ENCODE assay signal across 8 mouse cellular contexts in genomic region chr15:97830253-97830787, GRCm38 (mm10). TPM values are rescaled to one million over a fixed set of nuclear protein-coding genes. Genes with fewer than 3 reads are reported as not detected.
DNase-seq lines count a peak whose midpoint lies in the region; ATAC-seq and TF ChIP-seq lines count a peak whose summit lies in the region.

No protein-coding gene starts in this region.

- H3K4me2 ChIP-seq in heart, postnatal 0 days (ENCODE audit: low read depth, low read length): peak overlapping the region; percentile 86
- H3K4me2 ChIP-seq in liver, postnatal 0 days (ENCODE audit: low read depth, low read length): peak overlapping the region; percentile 95

- H3K36me3 ChIP-seq in heart, postnatal 0 days (replicated peaks; ENCODE audit: control insufficient read depth, insufficient read depth, low read length): no peaks in the 10 kb centered on the region
- no peaks in the 10 kb centered on the region for H3K36me3 ChIP-seq in liver, postnatal 0 days (replicated peaks; ENCODE audit: insufficient read depth, low read length)

- WGBS in heart, postnatal 0 days: 41% methylated on average over 12 of the region's 12 CpGs
- WGBS in liver, postnatal 0 days (ENCODE audit: insufficient replicate concordance): 22% methylated on average over 12 of the region's 12 CpGs

- DNase-seq in layer of hippocampus, adult 2 months (ENCODE audit: low spot score in 2 of 2): no peak
- no peak for DNase-seq in layer of hippocampus, postnatal 25 days (ENCODE audit: extremely low spot score in 1 of 2, low spot score in 1 of 2)
- peak; percentile 54 for DNase-seq in embryo, embryonic 10.5 days (ENCODE audit: low spot score)
- DNase-seq in heart, postnatal 0 days (ENCODE audit: low spot score): peak; percentile 41
- no peak for DNase-seq in liver, postnatal 0 days
- DNase-seq in yolk sac, embryonic 10.5 days (ENCODE audit: low spot score): no peak
- no peak for DNase-seq in urinary bladder, adult 2 months (ENCODE audit: low spot score)
- DNase-seq in spleen, postnatal 10 days (ENCODE audit: low spot score in 2 of 2): no peak

- H3K4me3 ChIP-seq in layer of hippocampus, adult 2 months: peak overlapping the region; percentile 65
- peak overlapping the region; percentile 98 for H3K4me3 ChIP-seq in heart, postnatal 0 days (ENCODE audit: low read depth, low read length)
- peak overlapping the region; percentile 73 for H3K4me3 ChIP-seq in liver, postnatal 0 days (ENCODE audit: low read depth, low read length)

- H3K27me3 ChIP-seq in heart, postnatal 0 days (ENCODE audit: control insufficient read depth, insufficient read depth, low read length): no peaks in the 10 kb centered on the region
- peaks cover 17% of the 10 kb centered on the region; the same call in 1 of the 2 replicates for H3K27me3 ChIP-seq in liver, postnatal 0 days (ENCODE audit: insufficient read depth, low read length)

- peak overlapping the region; percentile 97 for H3K27ac ChIP-seq in layer of hippocampus, adult 2 months
- peak overlapping the region; percentile 99 for H3K27ac ChIP-seq in heart, postnatal 0 days (ENCODE audit: low read depth)
- H3K27ac ChIP-seq in liver, postnatal 0 days (ENCODE audit: low read depth): peak overlapping the region; percentile 93

- peaks cover 48% of the 10 kb centered on the region for H3K4me1 ChIP-seq in heart, postnatal 0 days (ENCODE audit: control insufficient read depth, insufficient read depth)
- H3K4me1 ChIP-seq in liver, postnatal 0 days (ENCODE audit: insufficient read depth): peaks cover 38% of the 10 kb centered on the region

- no peaks in the 10 kb centered on the region for H3K9me3 ChIP-seq in heart, postnatal 0 days (replicated peaks; ENCODE audit: control insufficient read depth, low read length)
- H3K9me3 ChIP-seq in liver, postnatal 0 days (ENCODE audit: low read length): no peaks in the 10 kb centered on the region

- H3K9ac ChIP-seq in heart, postnatal 0 days (replicated peaks; ENCODE audit: low read depth, low read length): peak overlapping the region; percentile 100
- H3K9ac ChIP-seq in liver, postnatal 0 days (replicated peaks): peak overlapping the region; percentile 89

- no peak for TF ChIP-seq CTCF in layer of hippocampus, adult 2 months (conservative IDR thresholded peaks at IDR 0.05)
- TF ChIP-seq CTCF in heart, postnatal 0 days (IDR thresholded peaks at IDR 0.05; ENCODE audit: low read depth): no peak
- TF ChIP-seq CTCF in liver, postnatal 0 days (IDR thresholded peaks at IDR 0.05; ENCODE audit: low read depth): no peak

- TF ChIP-seq EP300 in heart, postnatal 0 days (IDR thresholded peaks at IDR 0.05; ENCODE audit: low read depth): no peak
- TF ChIP-seq EP300 in liver, postnatal 0 days (IDR thresholded peaks at IDR 0.05; ENCODE audit: low read depth): no peak

- no peak for ATAC-seq in heart, postnatal 0 days (ENCODE audit: insufficient read depth, low read depth)
- ATAC-seq in liver, postnatal 0 days: no peak

RNA-seq across cellular contexts. Expression of gene Hdac7, which starts 14.0 kb away (rescaled TPM):
- total RNA-seq in layer of hippocampus, adult 2 months (2021): 10 to 100 TPM; 23.8 to 28.5 TPM
- total RNA-seq in layer of hippocampus, postnatal 25 days (2021): 10 to 100 TPM; 15.6 to 30.1 TPM
- 34.4 and 36.9 TPM in 2 replicates for total RNA-seq in heart, postnatal 0 days (2014; rRNA removed; ENCODE audit: low replicate concordance)
- polyA plus RNA-seq in heart, postnatal 0 days (2015; fragmentation: Nextera tagmentation; extraction: Ambion mirVana): 15.6 TPM in 2 replicates
- 5.3 TPM in 2 replicates for polyA plus RNA-seq in liver, postnatal 0 days (2015; fragmentation: Nextera tagmentation; extraction: Ambion mirVana)
- 45.3 and 45.8 TPM in 2 replicates for polyA plus RNA-seq in urinary bladder, adult 2 months (2012; rRNA removed)

RNA-seq across cellular contexts. Expression of gene Slc48a1, which starts 52.0 kb away (rescaled TPM):
- 100 to 1,000 TPM; 133 to 135 TPM for total RNA-seq in layer of hippocampus, adult 2 months (2021)
- 100 to 1,000 TPM; 151 to 169 TPM for total RNA-seq in layer of hippocampus, postnatal 25 days (2021)
- 56.5 and 76.1 TPM in 2 replicates for total RNA-seq in heart, postnatal 0 days (2014; rRNA removed; ENCODE audit: low replicate concordance)
- polyA plus RNA-seq in heart, postnatal 0 days (2015; fragmentation: Nextera tagmentation; extraction: Ambion mirVana): 90.9 and 92.1 TPM in 2 replicates
- 59.0 and 61.1 TPM in 2 replicates for polyA plus RNA-seq in liver, postnatal 0 days (2015; fragmentation: Nextera tagmentation; extraction: Ambion mirVana)
- 72.4 and 91.1 TPM in 2 replicates for polyA plus RNA-seq in urinary bladder, adult 2 months (2012; rRNA removed)

Comparison
In these comparisons a context has a peak if more than half of its experiments do, and no peak if none do; other contexts are left out.
1. DNase-seq: peak in embryo, embryonic 10.5 days (single experiment) and heart, postnatal 0 days (single experiment); none in layer of hippocampus, adult 2 months (0 of 2), layer of hippocampus, postnatal 25 days (0 of 2), liver, postnatal 0 days (single experiment), yolk sac, embryonic 10.5 days (single experiment), urinary bladder, adult 2 months (single experiment) and spleen, postnatal 10 days (0 of 2).
2. Peak in every context shown above with its lines, with median percentiles within 50 percentile points of each other: H3K27ac ChIP-seq and H3K4me3 ChIP-seq.